Mouse (Mus musculus) cortical plate, adult 2 months (tissue): Measurements from ENCODE around the gene Tmem120b.

Experiments used
- CTCF ChIP-seq: fragments of 200-500 bp; IDR thresholded peaks from 2 replicates; pipeline ENCODE4 v1.5.1; 2011; ENCODE audit warnings: mild to moderate bottlenecking, control low read depth, low read length; ENCODE audit not compliant: insufficient read depth; ENCODE audit errors: extremely low read depth
- POLR2A ChIP-seq: fragments of 200-500 bp; IDR thresholded peaks from 2 replicates; pipeline ENCODE4 v1.6.1; 2011; ENCODE audit warnings: mild to moderate bottlenecking, low read length, control low read depth; ENCODE audit not compliant: insufficient read depth; ENCODE audit errors: extremely low read depth

GRCm38 (mm10) chr5:123142161-123143157 lies 74.2 kb downstream of the Tmem120b start, which contains the start of gene Setd1b:
- no peak for TF ChIP-seq CTCF
- TF ChIP-seq POLR2A: no peak
